ENCODE assay signal across 9 mouse cellular contexts in genomic region chr14:118712889-118713288, GRCm38 (mm10). TPM values are rescaled to one million over a fixed set of nuclear protein-coding genes. Genes with fewer than 3 reads are reported as not detected.
DNase-seq lines count a peak whose midpoint lies in the region; ATAC-seq and TF ChIP-seq lines count a peak whose summit lies in the region.
"Had no signal": no experiment of that assay in that cellular context is flagged by ENCODE, and none has a peak within 500 bp of the region (broad histone marks: within the 10 kb centered on the region; RNA-seq: fewer than 3 reads in every experiment).

No protein-coding gene starts in this region.

- H3K36me3 ChIP-seq in heart, embryonic 12.5 days: no peaks in the 10 kb centered on the region
- H3K36me3 ChIP-seq in ES-E14 (ENCODE audit: control insufficient read depth, insufficient read depth, low read length, poor library complexity, severe bottlenecking): no peaks in the 10 kb centered on the region
- H3K36me3 ChIP-seq in hindbrain, embryonic 13.5 days: no peaks in the 10 kb centered on the region
- no peaks in the 10 kb centered on the region for H3K36me3 ChIP-seq in midbrain, embryonic 10.5 days

- WGBS in heart, embryonic 12.5 days: 51% methylated on average over 5 of the region's 5 CpGs
- 55% methylated on average over 5 of the region's 5 CpGs for whole genome bisulfite sequencing in hindbrain, embryonic 13.5 days
- WGBS in midbrain, embryonic 10.5 days: 64% methylated on average over 5 of the region's 5 CpGs

- no peak overlapping the region for H3K27ac ChIP-seq in heart, embryonic 12.5 days (ENCODE audit: poor library complexity, severe bottlenecking)
- peak overlapping the region; percentile 96 for H3K27ac ChIP-seq in ES-E14 (ENCODE audit: insufficient read depth, low read depth, low read length, poor library complexity, severe bottlenecking)
- no peak overlapping the region for H3K27ac ChIP-seq in hindbrain, embryonic 13.5 days
- no peak overlapping the region for H3K27ac ChIP-seq in midbrain, embryonic 10.5 days (replicated peaks)

- H3K9me3 ChIP-seq in heart, embryonic 12.5 days (replicated peaks): no peaks in the 10 kb centered on the region
- H3K9me3 ChIP-seq in ES-E14 (ENCODE audit: control insufficient read depth, insufficient read depth, low read depth, low read length): no peaks in the 10 kb centered on the region
- no peaks in the 10 kb centered on the region for H3K9me3 ChIP-seq in hindbrain, embryonic 13.5 days
- no peaks in the 10 kb centered on the region for H3K9me3 ChIP-seq in midbrain, embryonic 10.5 days (replicated peaks)

- H3K4me3 ChIP-seq in heart, embryonic 12.5 days: peak overlapping the region; percentile 45
- H3K4me3 ChIP-seq in ES-E14 (ENCODE audit: insufficient read depth in 1 of 2, low read depth in 1 of 2, low read length in 2 of 2, poor library complexity in 1 of 2, severe bottlenecking in 1 of 2): peak overlapping the region; percentile 39 to 50; a peak in 3 of 4 replicates
- no peak overlapping the region for H3K4me3 ChIP-seq in hindbrain, embryonic 13.5 days
- peak overlapping the region; percentile 53 for H3K4me3 ChIP-seq in midbrain, embryonic 10.5 days

- no peak for ATAC-seq in heart, embryonic 12.5 days (ENCODE audit: insufficient number of reproducible peaks, low FRiP score)
- ATAC-seq in hindbrain, embryonic 13.5 days (ENCODE audit: low FRiP score): no peak

- H3K9ac ChIP-seq in heart, embryonic 12.5 days: no peak overlapping the region; the same call in 1 of the 2 replicates
- peak overlapping the region; percentile 17; the same call in 1 of the 2 replicates for H3K9ac ChIP-seq in ES-E14 (ENCODE audit: insufficient read depth, low read depth, low read length, poor library complexity, severe bottlenecking)
- H3K9ac ChIP-seq in hindbrain, embryonic 13.5 days: no peak overlapping the region

- H3K27me3 ChIP-seq in heart, embryonic 12.5 days (replicated peaks): peaks cover 15% of the 10 kb centered on the region; the same call in 1 of the 2 replicates
- H3K27me3 ChIP-seq in hindbrain, embryonic 13.5 days: 0 out of 2 replicates have a peak, but pooled peaks cover 15% of the 10 kb centered on the region
- H3K27me3 ChIP-seq in midbrain, embryonic 10.5 days (ENCODE audit: low read depth, poor library complexity, severe bottlenecking): peaks cover 94% of the 10 kb centered on the region

- H3K4me1 ChIP-seq in heart, embryonic 12.5 days (replicated peaks): peaks cover 23% of the 10 kb centered on the region
- peaks cover 11 to 21% of the 10 kb centered on the region in 2 experiments for H3K4me1 ChIP-seq in ES-E14 (ENCODE audit: control insufficient read depth in 2 of 2, insufficient read depth in 2 of 2, low read length in 2 of 2, poor library complexity in 1 of 2)
- H3K4me1 ChIP-seq in hindbrain, embryonic 13.5 days (replicated peaks): peaks cover 12% of the 10 kb centered on the region
- peaks cover 25% of the 10 kb centered on the region for H3K4me1 ChIP-seq in midbrain, embryonic 10.5 days

- DNase-seq in heart, adult 9 months (ENCODE audit: low spot score in 2 of 2): no peak
- DNase-seq in ES-E14 (ENCODE audit: low read depth, low spot score): no peak
- DNase-seq in midbrain, embryonic 10.5 days (ENCODE audit: low spot score): no peak
- no peak for DNase-seq in spleen, postnatal 4 days (ENCODE audit: low spot score in 2 of 2)
- no peak for DNase-seq in cerebellum, postnatal 14 days
- no peak for DNase-seq in retina, embryonic 14.5 days (ENCODE audit: low spot score)
- DNase-seq: right cerebral cortex, postnatal 25 days had no signal

- H3K4me2 ChIP-seq in heart, embryonic 12.5 days: peak overlapping the region; percentile 89
- H3K4me2 ChIP-seq in hindbrain, embryonic 13.5 days: peak overlapping the region; percentile 65

- in situ Hi-C loops in ES-E14 (cut with MboI; ENCODE audit: low sequenced_read_pairs in 2 of 2, unreplicated experiment in 2 of 2): no loop called here

TF ChIP-seq in ES-E14, 5 proteins besides CTCF, POLR2A, EP300 and RAD21:
- TF ChIP-seq HCFC1 (IDR thresholded peaks at IDR 0.05; ENCODE audit: borderline replicate concordance, insufficient read depth, low read length) (peak; percentile 73), MAFK (IDR thresholded peaks at IDR 0.05; ENCODE audit: insufficient read depth, low read depth, low read length) (no peak), CHD2 (IDR thresholded peaks at IDR 0.05; ENCODE audit: low read depth, low read length) (no peak), ZC3H11A (IDR thresholded peaks at IDR 0.05; ENCODE audit: borderline replicate concordance, low read depth, low read length) (no peak), ZNF384 (IDR thresholded peaks at IDR 0.05; ENCODE audit: low read depth, low read length) (no peak)

RNA-seq across cellular contexts. Expression of gene Abcc4, which starts 6.9 kb away (rescaled TPM):
- 2.2 TPM in 2 replicates for polyA plus RNA-seq in heart, embryonic 12.5 days (2016; fragmentation: Nextera tagmentation; extraction: Ambion mirVana)
- total RNA-seq in ES-E14 (2012; rRNA removed): 36.5 and 110 TPM in 2 replicates
- 1.9 and 2.0 TPM in 2 replicates for polyA plus RNA-seq in hindbrain, embryonic 13.5 days (2015; fragmentation: Nextera tagmentation; extraction: Ambion mirVana)
- polyA plus RNA-seq in midbrain, embryonic 10.5 days (2016; fragmentation: Nextera tagmentation; extraction: Ambion mirVana): 4.7 and 4.8 TPM in 2 replicates
